Mouse (Mus musculus): ENCODE data around the gene Zcchc12.
A peak's percentile ranks its signal among the peaks of the same experiment; 100 is the strongest.

The Zcchc12 gene

DNA sequence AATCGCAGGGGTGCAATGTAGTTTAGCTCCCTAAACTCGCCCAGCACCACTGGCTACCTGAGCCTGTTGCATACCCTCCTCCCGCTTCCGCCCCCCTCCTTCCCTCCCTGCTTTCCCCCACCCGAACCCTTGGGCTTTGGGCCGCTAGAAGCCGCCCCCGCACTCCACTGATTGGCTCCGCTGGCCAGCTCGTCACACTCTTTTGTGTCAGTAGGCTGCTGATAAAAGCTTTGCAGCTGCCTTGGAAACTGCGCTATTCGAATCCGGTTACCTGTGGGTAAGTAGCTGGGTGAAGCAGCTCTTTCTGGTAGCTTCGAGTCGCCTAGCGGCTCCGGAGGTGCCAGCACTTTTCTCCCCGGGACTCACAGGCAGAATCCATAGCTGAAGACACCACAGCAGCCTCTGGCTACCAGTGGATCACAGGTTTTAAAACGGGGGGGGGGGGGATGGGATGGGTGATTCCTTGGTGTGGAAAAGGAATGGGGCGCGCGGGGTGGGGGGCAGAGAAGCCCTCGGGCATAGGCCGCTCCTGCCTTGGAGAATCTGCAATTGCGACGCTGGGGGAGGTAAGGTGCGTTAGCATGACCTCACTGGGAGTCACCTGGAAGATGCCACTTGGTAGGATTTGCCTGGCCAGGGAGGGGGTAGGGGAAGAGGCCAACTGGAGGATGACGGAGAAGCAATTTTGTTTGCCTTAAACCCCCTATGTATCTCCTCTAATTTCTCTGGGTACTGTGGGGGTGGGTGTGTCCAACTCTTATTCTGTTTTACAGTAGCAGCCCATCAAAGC, at the start of gene Zcchc12:
TSS of gene Zcchc12 (plus strand) at position 169 of the 790 bp plus-strand sequence.
- peak; percentile 3 to 6 for DNase-seq

GRCm38 (mm10) chrX:36146746-36147145, 49.0 kb upstream of the Zcchc12 start:
- DNase-seq = no peak

DNA sequence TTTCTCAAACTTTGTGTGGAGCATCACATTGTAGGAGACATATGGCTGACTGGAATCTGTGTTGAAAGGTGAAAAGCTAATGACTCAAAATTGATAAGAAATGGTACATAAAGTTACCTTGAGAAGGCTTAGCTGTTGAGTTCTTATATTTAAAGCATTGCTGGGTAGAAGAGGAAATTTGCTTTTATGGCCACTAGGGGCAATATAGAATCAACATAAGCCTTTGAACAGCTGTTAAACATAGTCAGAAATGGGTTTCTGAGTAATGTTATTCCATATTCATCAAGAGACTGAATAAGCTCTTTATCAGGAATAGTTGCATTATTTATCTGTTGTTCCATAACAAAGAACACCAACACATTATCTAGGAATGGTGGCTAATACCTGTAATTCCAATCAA, 45.6 kb upstream of the Zcchc12 start:
- DNase-seq = no peak

DNA sequence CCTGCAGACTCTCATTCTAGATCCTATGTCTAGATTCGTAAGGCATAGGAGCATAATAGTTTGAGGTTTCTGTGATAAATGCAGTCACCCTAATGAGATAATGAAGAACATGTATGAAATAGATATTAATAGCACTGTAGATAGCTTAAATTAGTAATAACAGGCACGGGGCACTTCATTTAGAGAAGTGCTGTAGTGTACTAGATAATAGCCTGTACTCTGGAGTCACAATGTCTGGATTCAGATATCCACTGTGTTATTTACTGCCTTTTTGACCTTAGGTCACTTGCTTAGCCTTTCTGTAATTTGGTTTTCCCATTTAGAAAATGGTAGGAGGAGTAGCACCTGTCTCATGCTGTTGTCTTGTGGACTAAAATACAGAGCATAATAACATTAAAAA, 39.0 kb upstream of the Zcchc12 start:
- no peak for DNase-seq

- DNase-seq = peak; percentile 18 to 50
Measured at GRCm38 (mm10) chrX:36161567-36161966, 34.1 kb upstream of the Zcchc12 start.

GRCm38 (mm10) chrX:36183625-36184024, 12.1 kb upstream of the Zcchc12 start:
- DNase-seq = peak; percentile 36 to 79

GRCm38 (mm10) chrX:36186036-36186435, 9.7 kb upstream of the Zcchc12 start:
- DNase-seq = no peak

DNA sequence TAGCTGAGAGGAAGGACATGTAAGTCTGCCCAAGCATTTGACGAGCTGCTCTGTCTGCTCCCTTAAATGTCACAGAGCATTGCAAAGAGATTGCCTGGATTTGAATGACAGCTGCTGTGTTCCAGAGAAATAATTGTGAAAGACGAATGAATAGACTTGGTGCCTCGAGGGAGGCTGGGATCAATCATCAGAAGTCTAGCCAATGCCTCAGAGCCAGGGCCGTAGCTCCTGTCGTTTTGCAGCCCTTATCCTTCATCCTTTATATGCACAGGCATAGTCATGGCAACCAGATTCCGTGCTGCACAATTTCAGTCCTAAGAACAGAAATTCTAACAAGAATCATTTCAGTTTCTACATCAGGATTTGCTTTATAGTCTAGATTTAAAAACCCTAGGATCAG, 9.3 kb upstream of the Zcchc12 start:
- no peak for DNase-seq

DNA sequence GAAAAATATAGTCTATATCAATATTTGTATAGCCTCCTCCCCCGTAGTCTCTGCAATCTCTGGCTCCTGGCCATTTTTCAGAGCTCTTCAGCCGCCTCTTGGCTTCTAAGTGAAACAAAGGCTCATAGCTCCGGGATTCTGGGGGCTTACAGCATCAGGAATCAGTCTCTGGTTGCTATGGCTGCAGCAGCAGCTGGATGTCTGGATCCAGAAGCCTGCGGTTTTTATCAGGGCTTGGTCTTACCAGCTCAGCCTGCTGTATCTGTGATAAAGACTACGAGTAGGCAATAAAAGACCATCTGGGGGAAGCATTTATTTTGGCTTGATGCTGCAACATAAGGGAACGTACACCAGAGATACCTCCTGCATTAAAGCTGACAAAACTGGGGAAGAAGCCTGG, 1.8 kb upstream of the Zcchc12 start:
- DNase-seq = no peak

GRCm38 (mm10) chrX:36209554-36209953, 13.8 kb downstream of the Zcchc12 start:
- no peak for DNase-seq

- peak; percentile 20 to 32 for DNase-seq
Measured at GRCm38 (mm10) chrX:36211216-36211615, 15.5 kb downstream of the Zcchc12 start.

GRCm38 (mm10) chrX:36221366-36221765, 25.7 kb downstream of the Zcchc12 start:
- DNase-seq = peak in 1 of 2 experiments; percentile 12

DNA sequence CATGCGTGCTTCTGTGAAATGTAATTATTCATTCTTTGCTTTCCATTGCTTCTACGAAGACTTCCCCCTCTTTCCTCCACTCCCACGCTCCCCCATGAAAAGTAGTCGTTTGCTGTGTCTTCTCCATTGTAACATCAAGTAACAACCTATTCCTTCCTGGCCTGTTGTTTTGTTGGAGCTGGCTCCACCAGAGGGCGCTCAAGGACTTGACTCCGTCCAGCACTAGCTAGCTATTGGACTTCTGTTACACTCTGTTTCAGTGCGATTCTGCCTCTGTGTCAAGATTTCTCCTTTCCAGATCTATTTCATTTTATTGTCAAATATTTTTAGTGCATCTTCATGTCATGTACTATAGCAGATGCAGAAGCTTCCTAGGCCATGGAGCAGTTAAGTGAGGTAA, 30.1 kb downstream of the Zcchc12 start:
- DNase-seq = peak; percentile 73 to 91

DNA sequence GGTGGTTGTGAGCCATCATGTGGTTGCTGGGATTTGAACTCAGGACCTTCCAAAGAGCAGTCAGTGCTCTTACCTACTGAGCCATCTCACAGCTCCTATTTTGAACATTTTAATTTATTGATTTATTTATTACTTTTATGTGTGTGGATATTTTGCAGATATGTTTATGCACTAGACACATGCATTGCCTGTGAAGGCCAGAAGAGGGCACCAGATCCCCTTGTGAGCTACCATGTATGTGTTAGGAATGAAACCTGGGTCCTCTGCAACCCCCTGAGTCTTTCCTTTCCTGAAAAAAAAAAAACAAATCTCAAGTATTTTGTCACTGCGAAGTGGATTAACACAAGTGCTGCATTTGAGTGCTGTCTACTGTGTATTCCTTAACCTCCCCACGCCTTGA, 30.9 kb downstream of the Zcchc12 start:
- peak; percentile 37 to 72 for DNase-seq

DNA sequence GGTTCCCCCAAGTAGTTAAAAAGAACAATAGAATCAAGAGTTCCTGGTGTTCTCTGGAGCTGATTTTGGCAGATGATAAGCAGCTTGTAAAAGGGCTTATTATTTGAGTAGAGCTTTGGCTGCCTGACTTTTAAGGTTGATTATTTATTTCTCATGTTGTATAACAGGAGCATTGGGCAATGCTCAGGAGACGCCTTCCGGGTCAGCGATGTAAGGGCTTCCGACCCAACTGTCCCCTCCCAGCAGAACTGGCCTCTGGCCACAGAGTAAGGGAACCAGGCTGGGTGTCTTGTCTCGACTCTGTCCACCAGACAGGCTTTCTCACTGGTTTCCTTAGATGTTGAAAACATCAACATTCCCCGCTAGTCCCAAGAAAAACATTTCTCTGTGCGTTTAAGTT, 33.2 kb downstream of the Zcchc12 start:
- DNase-seq = peak; percentile 44 to 53

GRCm38 (mm10) chrX:36229273-36229672, 33.6 kb downstream of the Zcchc12 start:
- DNase-seq = peak in 1 of 2 experiments; percentile 9

DNA sequence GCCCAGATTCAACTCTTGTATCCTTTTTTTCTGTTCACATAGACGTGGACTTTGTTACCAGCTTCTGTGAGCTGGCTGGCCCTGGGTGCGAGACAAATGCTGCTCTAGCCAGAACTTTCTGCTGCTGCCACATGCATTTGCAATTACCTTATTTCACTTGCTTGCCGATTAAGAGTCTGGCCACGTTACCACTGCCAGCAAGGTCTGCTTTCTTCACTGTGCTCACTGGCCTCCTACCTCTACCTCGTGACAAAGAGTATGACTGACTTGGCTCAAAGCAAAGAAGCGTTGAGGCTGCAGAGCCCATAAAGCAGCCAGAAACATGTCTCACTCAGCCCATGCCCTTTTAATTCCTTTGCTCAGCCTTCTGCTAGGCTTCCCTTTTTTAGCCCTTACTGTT, 39.9 kb downstream of the Zcchc12 start:
- no peak for DNase-seq

All from kidney, postnatal 36 days (tissue).